Mouse (Mus musculus): ENCODE results near the gene Foxp2.

DNA sequence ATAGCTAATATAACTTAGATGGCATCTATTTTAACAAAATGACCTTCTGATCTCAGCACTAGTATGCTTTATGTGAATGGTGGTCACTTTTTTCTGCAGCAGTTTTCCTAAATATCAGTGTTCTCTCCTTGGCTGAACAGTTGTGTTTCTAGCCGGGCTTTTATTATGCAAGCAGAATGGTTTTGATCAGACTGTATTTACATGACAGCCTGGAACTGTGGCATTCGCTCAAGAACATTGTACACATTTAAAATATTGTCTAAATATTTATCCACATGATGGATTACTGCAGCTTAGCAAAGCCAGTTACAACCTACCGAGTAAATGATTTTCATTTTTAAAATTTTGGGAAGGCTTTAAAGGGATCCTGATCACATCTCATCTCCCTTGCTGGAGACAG lies 75.9 kb downstream of the Foxp2 start:
- no peak for TF ChIP-seq CTCF (IDR thresholded peaks at IDR 0.05; ENCODE audit: control insufficient read depth, insufficient read depth, insufficient replicate concordance, low read depth, low read length)
- TF ChIP-seq POLR2A (IDR thresholded peaks at IDR 0.05; ENCODE audit: control insufficient read depth, low read depth, low read length) = no peak

All from testis, adult 2 months (tissue).